Mouse (Mus musculus): ENCODE data around the gene Palb2. TPM values are rescaled to one million over a fixed set of nuclear protein-coding genes. Genes with fewer than 3 reads are reported as not detected.

Palb2 gene
- polyA plus RNA-seq, 1 experiment from 2014 or later = 10.8 TPM

GRCm38 (mm10) chr7:122152473-122152872, 19.7 kb upstream of the Palb2 start:
- Histone ChIP-seq H3K27me3 (replicated peaks; ENCODE audit: control insufficient read depth, insufficient read depth, low read length) (no peaks in the 10 kb centered on the region), H3K9me3 (ENCODE audit: control insufficient read depth, low read length) (no peaks in the 10 kb centered on the region), H3K9ac (ENCODE audit: low read depth, low read length) (no peak overlapping the region), H3K4me2 (ENCODE audit: low read depth, low read length) (no peak overlapping the region), H3K4me3 (ENCODE audit: low read length) (no peak overlapping the region), H3K27ac (ENCODE audit: low read length) (peak overlapping the region; percentile 30), H3K4me1 (ENCODE audit: control insufficient read depth, insufficient read depth, low read length) (peaks cover 8% of the 10 kb centered on the region), H3K36me3 (ENCODE audit: control insufficient read depth, insufficient read depth, low read length) (no peaks in the 10 kb centered on the region)
- WGBS = 61% methylated on average over 4 of the region's 4 CpGs
- ATAC-seq = peak; percentile 96

GRCm38 (mm10) chr7:122140991-122141390, 8.2 kb upstream of the Palb2 start:
- no peaks in the 10 kb centered on the region for H3K9me3 ChIP-seq (ENCODE audit: control insufficient read depth, low read length)
- H3K4me3 ChIP-seq (ENCODE audit: low read length) = no peak overlapping the region
- H3K4me1 ChIP-seq (ENCODE audit: control insufficient read depth, insufficient read depth, low read length) = no peaks in the 10 kb centered on the region
- no peak overlapping the region for H3K9ac ChIP-seq (ENCODE audit: low read depth, low read length)
- no peak for ATAC-seq
- no peaks in the 10 kb centered on the region for H3K27me3 ChIP-seq (replicated peaks; ENCODE audit: control insufficient read depth, insufficient read depth, low read length)
- no peak overlapping the region for H3K4me2 ChIP-seq (ENCODE audit: low read depth, low read length)
- peaks cover 25% of the 10 kb centered on the region for H3K36me3 ChIP-seq (ENCODE audit: control insufficient read depth, insufficient read depth, low read length)
- no peak overlapping the region for H3K27ac ChIP-seq (ENCODE audit: low read length)

- WGBS = 91% methylated on average over 5 of the region's 5 CpGs
- H3K9ac ChIP-seq (ENCODE audit: low read depth, low read length) = no peak overlapping the region
- no peaks in the 10 kb centered on the region for H3K27me3 ChIP-seq (replicated peaks; ENCODE audit: control insufficient read depth, insufficient read depth, low read length)
- H3K4me1 ChIP-seq (ENCODE audit: control insufficient read depth, insufficient read depth, low read length) = peaks cover 5% of the 10 kb centered on the region; the same call in 1 of the 2 replicates
- H3K36me3 ChIP-seq (ENCODE audit: control insufficient read depth, insufficient read depth, low read length) = peaks cover 17% of the 10 kb centered on the region
- H3K27ac ChIP-seq (ENCODE audit: low read length) = no peak overlapping the region
- no peak for ATAC-seq
- H3K4me2 ChIP-seq (ENCODE audit: low read depth, low read length) = no peak overlapping the region
- H3K4me3 ChIP-seq (ENCODE audit: low read length) = no peak overlapping the region
- H3K9me3 ChIP-seq (ENCODE audit: control insufficient read depth, low read length) = no peaks in the 10 kb centered on the region
Observed at GRCm38 (mm10) chr7:122138190-122138589, 5.4 kb upstream of the Palb2 start.

GRCm38 (mm10) chr7:122137071-122137470, 4.3 kb upstream of the Palb2 start:
- no peak for ATAC-seq
- Histone ChIP-seq H3K36me3 (ENCODE audit: control insufficient read depth, insufficient read depth, low read length) (peaks cover 16% of the 10 kb centered on the region), H3K27me3 (replicated peaks; ENCODE audit: control insufficient read depth, insufficient read depth, low read length) (no peaks in the 10 kb centered on the region), H3K27ac (ENCODE audit: low read length) (no peak overlapping the region), H3K9me3 (ENCODE audit: control insufficient read depth, low read length) (no peaks in the 10 kb centered on the region), H3K4me2 (ENCODE audit: low read depth, low read length) (no peak overlapping the region), H3K9ac (ENCODE audit: low read depth, low read length) (no peak overlapping the region), H3K4me1 (ENCODE audit: control insufficient read depth, insufficient read depth, low read length) (peaks cover 5% of the 10 kb centered on the region; the same call in 1 of the 2 replicates), H3K4me3 (ENCODE audit: low read length) (no peak overlapping the region)

GRCm38 (mm10) chr7:122135070-122135469, 2.3 kb upstream of the Palb2 start:
- no peak overlapping the region for H3K27ac ChIP-seq (ENCODE audit: low read length)
- no peak overlapping the region for H3K4me3 ChIP-seq (ENCODE audit: low read length)
- no peaks in the 10 kb centered on the region for H3K27me3 ChIP-seq (replicated peaks; ENCODE audit: control insufficient read depth, insufficient read depth, low read length)
- H3K36me3 ChIP-seq (ENCODE audit: control insufficient read depth, insufficient read depth, low read length) = peaks cover 16% of the 10 kb centered on the region
- WGBS = 70% methylated on average over 10 of the region's 10 CpGs
- no peak for ATAC-seq
- H3K9me3 ChIP-seq (ENCODE audit: control insufficient read depth, low read length) = no peaks in the 10 kb centered on the region
- H3K4me2 ChIP-seq (ENCODE audit: low read depth, low read length) = no peak overlapping the region
- H3K9ac ChIP-seq (ENCODE audit: low read depth, low read length) = no peak overlapping the region
- H3K4me1 ChIP-seq (ENCODE audit: control insufficient read depth, insufficient read depth, low read length) = peaks cover 5% of the 10 kb centered on the region

GRCm38 (mm10) chr7:122133338-122133625, 497 bp upstream of the Palb2 start:
- Histone ChIP-seq H3K9ac (ENCODE audit: low read depth, low read length) (peak overlapping the region; percentile 87), H3K4me2 (ENCODE audit: low read depth, low read length) (peak overlapping the region; percentile 55), H3K4me3 (ENCODE audit: low read length) (peak overlapping the region; percentile 86), H3K4me1 (ENCODE audit: control insufficient read depth, insufficient read depth, low read length) (peaks cover 5% of the 10 kb centered on the region), H3K36me3 (ENCODE audit: control insufficient read depth, insufficient read depth, low read length) (peaks cover 5% of the 10 kb centered on the region), H3K27me3 (replicated peaks; ENCODE audit: control insufficient read depth, insufficient read depth, low read length) (no peaks in the 10 kb centered on the region), H3K9me3 (ENCODE audit: control insufficient read depth, low read length) (no peaks in the 10 kb centered on the region), H3K27ac (ENCODE audit: low read length) (peak overlapping the region; percentile 60)
- WGBS = 13% methylated on average over 8 of the region's 8 CpGs
- ATAC-seq = no peak

- ATAC-seq = no peak
- Histone ChIP-seq H3K4me1 (ENCODE audit: control insufficient read depth, insufficient read depth, low read length) (peaks cover 5% of the 10 kb centered on the region), H3K9ac (ENCODE audit: low read depth, low read length) (no peak overlapping the region), H3K4me2 (ENCODE audit: low read depth, low read length) (peak overlapping the region; percentile 62), H3K27ac (ENCODE audit: low read length) (no peak overlapping the region), H3K36me3 (ENCODE audit: control insufficient read depth, insufficient read depth, low read length) (peaks cover 8% of the 10 kb centered on the region), H3K27me3 (replicated peaks; ENCODE audit: control insufficient read depth, insufficient read depth, low read length) (no peaks in the 10 kb centered on the region), H3K9me3 (ENCODE audit: control insufficient read depth, low read length) (no peaks in the 10 kb centered on the region), H3K4me3 (ENCODE audit: low read length) (peak overlapping the region; percentile 86)
Observed at GRCm38 (mm10) chr7:122131834-122132233, 951 bp downstream of the Palb2 start.

GRCm38 (mm10) chr7:122126946-122127345, 5.8 kb downstream of the Palb2 start:
- no peak overlapping the region for H3K27ac ChIP-seq (ENCODE audit: low read length)
- no peaks in the 10 kb centered on the region; the same call in 1 of the 2 replicates for H3K4me1 ChIP-seq (ENCODE audit: control insufficient read depth, insufficient read depth, low read length)
- no peaks in the 10 kb centered on the region for H3K9me3 ChIP-seq (ENCODE audit: control insufficient read depth, low read length)
- ATAC-seq = no peak
- no peak overlapping the region for H3K4me2 ChIP-seq (ENCODE audit: low read depth, low read length)
- peaks cover 4% of the 10 kb centered on the region; the same call in 1 of the 2 replicates for H3K36me3 ChIP-seq (ENCODE audit: control insufficient read depth, insufficient read depth, low read length)
- no peak overlapping the region for H3K9ac ChIP-seq (ENCODE audit: low read depth, low read length)
- 92% methylated on average over 11 of the region's 11 CpGs for WGBS
- no peak overlapping the region for H3K4me3 ChIP-seq (ENCODE audit: low read length)
- no peaks in the 10 kb centered on the region for H3K27me3 ChIP-seq (replicated peaks; ENCODE audit: control insufficient read depth, insufficient read depth, low read length)

GRCm38 (mm10) chr7:122125636-122126035, 7.1 kb downstream of the Palb2 start:
- Histone ChIP-seq H3K4me3 (ENCODE audit: low read length) (no peak overlapping the region), H3K27ac (ENCODE audit: low read length) (no peak overlapping the region), H3K4me1 (ENCODE audit: control insufficient read depth, insufficient read depth, low read length) (no peaks in the 10 kb centered on the region), H3K9ac (ENCODE audit: low read depth, low read length) (no peak overlapping the region), H3K9me3 (ENCODE audit: control insufficient read depth, low read length) (no peaks in the 10 kb centered on the region), H3K27me3 (replicated peaks; ENCODE audit: control insufficient read depth, insufficient read depth, low read length) (no peaks in the 10 kb centered on the region), H3K4me2 (ENCODE audit: low read depth, low read length) (no peak overlapping the region), H3K36me3 (ENCODE audit: control insufficient read depth, insufficient read depth, low read length) (peaks cover 4% of the 10 kb centered on the region; the same call in 1 of the 2 replicates)
- ATAC-seq = no peak
- 76% methylated on average over 8 of the region's 8 CpGs for WGBS

- Histone ChIP-seq H3K27me3 (replicated peaks; ENCODE audit: control insufficient read depth, insufficient read depth, low read length) (no peaks in the 10 kb centered on the region), H3K4me1 (ENCODE audit: control insufficient read depth, insufficient read depth, low read length) (no peaks in the 10 kb centered on the region), H3K9me3 (ENCODE audit: control insufficient read depth, low read length) (no peaks in the 10 kb centered on the region), H3K36me3 (ENCODE audit: control insufficient read depth, insufficient read depth, low read length) (peaks cover 9% of the 10 kb centered on the region), H3K4me2 (ENCODE audit: low read depth, low read length) (no peak overlapping the region), H3K9ac (ENCODE audit: low read depth, low read length) (no peak overlapping the region), H3K27ac (ENCODE audit: low read length) (no peak overlapping the region), H3K4me3 (ENCODE audit: low read length) (no peak overlapping the region)
- 88% methylated on average over 4 of the region's 4 CpGs for WGBS
- ATAC-seq = no peak
Observed at GRCm38 (mm10) chr7:122123518-122123917, 9.3 kb downstream of the Palb2 start.
